Mouse (Mus musculus) liver, embryonic 14.5 days (tissue): Measurements from ENCODE around the gene Tmod4.

ENCODE experiments used
- CTCF ChIP-seq: IDR thresholded peaks from 2 replicates; pipeline ENCODE4 v1.5.1; 2016; ENCODE audit warnings: antibody characterized with exemption, low read depth, control low read depth
- EP300 ChIP-seq: IDR thresholded peaks from 2 replicates; pipeline ENCODE4 v1.6.1; 2016; ENCODE audit warnings: antibody characterized with exemption, low read depth

- TF ChIP-seq CTCF, result no peak
- no peak for TF ChIP-seq EP300
Measured at GRCm38 (mm10) chr3:95140289-95140595, 16.0 kb downstream of the Tmod4 start.
